Mouse (Mus musculus) limb, embryonic 13.5 days (tissue): ENCODE measurements around the gene Caly. TPM values are rescaled to one million over a fixed set of nuclear protein-coding genes. Genes with fewer than 3 reads are reported as not detected.

Source experiments
- ATAC-seq: fragments of 200-750 bp; cut with Nextera tagmentation; 2 replicates; pipeline ENCODE4 v1.8.0; 2017; ENCODE audit warnings: low read depth, moderate number of reproducible peaks, moderate TSS enrichment; ENCODE audit not compliant: low FRiP score
- H3K27ac ChIP-seq: fragments of 300-500 bp; sonication (generic); 2 replicates; pipeline ENCODE4 v1.5.1; 2015; ENCODE audit warnings: inconsistent platforms, mild to moderate bottlenecking, moderate library complexity
- H3K27me3 ChIP-seq: fragments of 300-500 bp; sonication (generic); 2 replicates; pipeline ENCODE4 v1.6.1; 2015; ENCODE audit warnings: mild to moderate bottlenecking, inconsistent platforms
- H3K36me3 ChIP-seq: fragments of 300-500 bp; sonication (generic); 2 replicates; pipeline ENCODE4 v1.6.1; 2015; ENCODE audit warnings: inconsistent platforms, mild to moderate bottlenecking, moderate library complexity
- H3K4me1 ChIP-seq: fragments of 300-500 bp; sonication (generic); 2 replicates; pipeline ENCODE4 v1.6.1; 2015; ENCODE audit warnings: inconsistent platforms
- H3K4me2 ChIP-seq: fragments of 300-500 bp; sonication (generic); replicated peaks from 2 replicates; pipeline ENCODE4 v1.6.1; 2015; ENCODE audit warnings: inconsistent platforms, mild to moderate bottlenecking, moderate library complexity
- H3K4me3 ChIP-seq: fragments of 300-500 bp; sonication (generic); 2 replicates; pipeline ENCODE4 v1.5.1; 2015; ENCODE audit warnings: moderate library complexity, mild to moderate bottlenecking, inconsistent platforms
- H3K9ac ChIP-seq: fragments of 300-500 bp; sonication (generic); 2 replicates; pipeline ENCODE4 v1.6.1; 2015; ENCODE audit warnings: mild to moderate bottlenecking, inconsistent platforms
- H3K9me3 ChIP-seq: fragments of 300-500 bp; sonication (generic); 2 replicates; pipeline ENCODE4 v1.6.1; 2016; ENCODE audit warnings: inconsistent platforms
- WGBS: fragments of 180-500 bp; shearing (Covaris S2); methylation state at CpG from one replicate; pipeline ENCODE4 v1.1.7; 2015; 5-methylcytosine and 5-hydroxymethylcytosine counted together
- polyA plus RNA-seq: library from polyadenylated mRNA; unstranded; fragments of >200 nt; fragmentation: Nextera tagmentation; extraction: Ambion mirVana; gene quantifications from 2 replicates; pipeline ENCODE4 v1.2.1, GENCODE M21; 2015

Caly gene
- polyA plus RNA-seq, 1 experiment from 2014 or later = 1.1 TPM

DNA sequence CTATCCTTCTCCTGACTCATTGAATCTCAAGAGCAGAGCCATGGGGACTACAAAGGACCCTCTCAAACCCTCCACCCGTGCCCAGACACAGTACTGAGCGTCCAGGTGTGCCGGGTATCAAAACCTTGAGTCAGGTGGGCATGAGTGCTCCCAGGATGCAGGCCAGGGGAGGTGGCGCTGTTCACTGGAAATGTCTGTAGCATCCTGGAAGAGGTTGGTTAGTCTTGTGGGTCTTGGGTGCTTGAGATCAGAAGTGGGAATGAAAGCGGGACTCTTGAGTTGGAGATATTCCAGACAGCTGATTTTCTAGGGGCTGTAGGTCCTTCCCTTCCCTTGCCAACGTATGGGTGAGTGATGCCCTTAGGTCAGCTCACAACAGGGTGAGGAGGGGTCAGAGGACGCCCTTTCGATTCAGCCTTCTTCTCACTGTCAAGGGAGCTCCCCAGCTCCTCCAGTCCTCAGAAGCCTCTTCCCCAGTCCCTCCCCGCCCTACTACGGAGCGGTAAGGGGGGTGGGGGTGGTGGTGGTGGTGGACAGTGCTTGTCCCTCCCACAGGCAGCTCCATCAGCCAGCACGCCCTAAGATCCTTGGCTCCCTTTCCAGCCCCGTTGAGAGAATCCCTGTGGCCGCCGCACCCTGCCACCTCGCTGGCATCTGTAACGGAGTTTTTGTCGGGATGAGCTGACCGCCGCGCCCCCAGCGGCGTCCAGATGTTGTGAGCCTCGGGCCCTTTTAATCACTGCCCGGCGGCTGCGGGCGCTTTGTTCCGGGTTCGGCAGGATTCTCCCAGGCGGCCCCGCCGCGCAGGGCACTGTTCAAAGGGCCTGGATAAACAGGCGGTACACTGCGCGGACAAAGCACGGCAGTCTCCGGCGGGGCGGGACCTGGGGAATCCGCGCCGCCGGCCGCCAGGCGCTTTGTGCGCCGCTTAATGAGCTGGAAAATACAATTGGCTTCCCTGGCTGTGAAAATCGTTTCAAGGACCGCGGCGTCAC lies 24.6 kb downstream of the Caly start:
- Histone ChIP-seq H3K27me3 (peaks cover 91% of the 10 kb centered on the region), H3K27ac (no peak overlapping the region), H3K4me2 (peak overlapping the region; percentile 89), H3K4me3 (peak overlapping the region; percentile 55), H3K9me3 (no peaks in the 10 kb centered on the region), H3K4me1 (peaks cover 30% of the 10 kb centered on the region), H3K9ac (peak overlapping the region; percentile 77), H3K36me3 (no peaks in the 10 kb centered on the region)
- WGBS = 3% methylated on average over 53 of the region's 53 CpGs
- peak; percentile 45; the same call in 1 of the 2 replicates for ATAC-seq

DNA sequence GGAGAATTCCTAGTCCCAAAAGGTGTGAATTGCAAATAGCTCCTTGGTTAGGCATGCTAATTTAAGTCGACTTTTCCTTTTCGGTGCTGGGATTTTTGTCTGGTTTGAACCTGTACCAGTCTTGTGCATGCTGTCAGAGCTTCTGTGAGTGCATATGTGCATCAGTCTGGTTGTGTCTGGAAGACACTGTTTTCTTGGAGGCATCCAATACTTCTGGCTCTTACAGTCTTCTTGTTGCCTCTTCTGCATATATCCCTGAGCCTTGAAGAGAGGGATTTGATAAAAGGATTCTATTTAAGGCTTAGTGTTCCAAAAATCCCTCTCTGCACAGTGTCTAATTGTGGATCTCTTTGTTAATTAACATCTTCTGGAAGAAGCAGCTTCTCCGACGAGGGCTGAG lies 28.2 kb downstream of the Caly start:
- Histone ChIP-seq H3K4me3 (no peak overlapping the region), H3K27me3 (peaks cover 91% of the 10 kb centered on the region), H3K9ac (no peak overlapping the region), H3K4me2 (no peak overlapping the region), H3K4me1 (peaks cover 20% of the 10 kb centered on the region), H3K9me3 (no peaks in the 10 kb centered on the region), H3K27ac (no peak overlapping the region), H3K36me3 (no peaks in the 10 kb centered on the region)
- 72% methylated on average over 4 of the region's 4 CpGs for WGBS
- no peak for ATAC-seq

DNA sequence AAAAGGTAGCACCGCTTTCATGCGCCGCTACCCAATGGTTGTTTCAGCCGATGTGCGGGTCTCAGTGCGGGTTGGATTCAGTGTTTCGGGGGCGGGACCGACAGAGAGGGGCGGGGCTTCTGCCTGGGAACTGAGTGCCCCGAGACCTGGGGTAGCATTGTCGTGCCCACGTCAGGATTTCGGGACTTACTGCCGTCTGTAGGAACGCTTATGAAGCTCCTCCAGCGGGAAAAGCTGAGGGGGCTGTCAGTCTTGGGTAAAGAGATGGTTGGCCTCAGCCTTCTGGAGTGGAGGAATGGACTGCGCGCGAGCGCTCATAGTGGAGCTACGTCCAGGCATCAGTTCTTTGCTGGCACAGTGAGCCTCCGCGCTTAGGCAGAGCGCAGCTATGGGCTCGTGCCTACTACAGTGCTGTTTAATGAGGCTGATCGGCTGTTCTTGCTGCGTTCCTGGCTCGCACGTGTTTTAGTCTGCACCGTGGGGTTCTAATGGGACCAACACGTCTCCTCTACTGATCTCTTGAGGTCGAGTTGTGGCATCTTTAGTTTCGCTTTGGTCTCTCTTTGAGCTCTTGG lies 33.1 kb downstream of the Caly start:
- Histone ChIP-seq H3K4me2 (peak overlapping the region; percentile 68), H3K9me3 (no peaks in the 10 kb centered on the region), H3K27me3 (peaks cover 98% of the 10 kb centered on the region), H3K27ac (no peak overlapping the region), H3K9ac (no peak overlapping the region), H3K4me1 (peaks cover 23% of the 10 kb centered on the region), H3K36me3 (no peaks in the 10 kb centered on the region), H3K4me3 (peak overlapping the region; percentile 41)
- ATAC-seq = peak; percentile 63
- under 1% methylated on average over 34 of the region's 34 CpGs for WGBS

GRCm38 (mm10) chr7:140048361-140049114 lies 33.8 kb downstream of the Caly start, which contains the start of gene Msx3:
Msx3 (minus strand) TSS chr7:140049089.
- peak within 1 kb of the TSS; percentile 41 for H3K4me3 ChIP-seq
- H3K36me3 ChIP-seq = no peaks in the 10 kb centered on the region
- H3K4me1 ChIP-seq = peaks cover 23% of the 10 kb centered on the region
- H3K4me2 ChIP-seq = peak within 1 kb of the TSS; percentile 68
- WGBS = under 1% methylated on average over 56 of the region's 56 CpGs
- ATAC-seq = peak; percentile 44
- H3K27ac ChIP-seq = no peak within 1 kb of the TSS
- H3K9me3 ChIP-seq = no peaks in the 10 kb centered on the region
- peaks cover 99% of the 10 kb centered on the region for H3K27me3 ChIP-seq
- H3K9ac ChIP-seq = 0 out of 2 replicates have a peak within 1 kb of the TSS, but pooled peaks have one; percentile 45

DNA sequence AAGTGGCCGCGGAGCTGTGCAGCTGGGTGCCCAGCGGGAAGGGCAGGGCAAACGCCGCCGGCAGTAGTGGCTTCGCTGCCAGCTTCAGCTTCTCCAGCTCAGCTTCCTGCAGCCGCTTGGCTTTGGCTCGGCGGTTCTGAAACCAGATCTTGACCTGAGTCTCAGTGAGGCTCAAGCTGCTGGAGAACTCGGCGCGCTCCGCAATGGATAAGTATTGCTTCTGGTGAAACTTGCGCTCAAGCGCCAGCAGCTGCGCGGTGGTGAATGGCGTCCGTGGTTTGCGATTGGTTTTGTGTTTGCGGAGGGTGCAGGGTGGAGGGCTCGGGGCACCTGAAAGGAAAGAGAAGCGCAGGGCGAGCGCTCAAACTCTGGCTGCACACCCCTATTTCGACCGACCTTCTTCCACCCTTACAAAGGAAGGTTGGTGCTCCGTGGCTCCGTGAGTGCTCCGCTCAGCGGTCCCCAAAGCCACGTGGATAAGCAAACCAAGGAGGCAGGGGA lies 34.5 kb downstream of the Caly start:
- under 1% methylated on average over 33 of the region's 33 CpGs for WGBS
- ATAC-seq = no peak
- H3K4me2 ChIP-seq = peak overlapping the region; percentile 68
- peaks cover 23% of the 10 kb centered on the region for H3K4me1 ChIP-seq
- no peaks in the 10 kb centered on the region for H3K36me3 ChIP-seq
- 0 out of 2 replicates have a peak overlapping the region, but pooled peaks have one; percentile 45 for H3K9ac ChIP-seq
- peaks cover 98% of the 10 kb centered on the region for H3K27me3 ChIP-seq
- H3K27ac ChIP-seq = no peak overlapping the region
- peak overlapping the region; percentile 41 for H3K4me3 ChIP-seq
- H3K9me3 ChIP-seq = no peaks in the 10 kb centered on the region

GRCm38 (mm10) chr7:140045546-140045945 lies 36.8 kb downstream of the Caly start:
- peaks cover 23% of the 10 kb centered on the region for H3K4me1 ChIP-seq
- 75% methylated on average over 4 of the region's 4 CpGs for WGBS
- H3K27ac ChIP-seq = no peak overlapping the region
- H3K9ac ChIP-seq = no peak overlapping the region
- H3K4me3 ChIP-seq = no peak overlapping the region
- no peaks in the 10 kb centered on the region for H3K9me3 ChIP-seq
- peaks cover 6% of the 10 kb centered on the region for H3K36me3 ChIP-seq
- no peak overlapping the region for H3K4me2 ChIP-seq
- H3K27me3 ChIP-seq = peaks cover 77% of the 10 kb centered on the region
- no peak for ATAC-seq

DNA sequence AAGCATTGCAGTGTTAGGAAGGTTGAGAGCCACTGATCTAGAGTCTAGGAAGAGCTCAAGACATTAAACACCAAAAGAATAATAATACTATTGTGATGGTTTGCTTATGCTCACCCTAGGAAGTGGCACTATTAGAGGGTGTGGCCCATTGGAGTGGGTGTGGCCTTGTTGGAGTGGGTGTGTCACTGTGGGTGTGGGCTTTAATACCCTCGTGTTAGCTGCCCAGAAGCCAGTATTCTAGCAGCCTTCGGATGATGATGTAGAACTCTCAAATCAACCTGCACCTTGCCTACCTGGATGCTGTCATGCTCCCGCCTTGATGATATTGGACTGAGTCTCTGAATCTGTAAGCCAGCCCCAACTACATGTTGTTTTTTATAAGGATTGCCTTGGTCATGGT lies 39.6 kb downstream of the Caly start:
- Histone ChIP-seq H3K4me1 (peaks cover 2% of the 10 kb centered on the region), H3K9me3 (no peaks in the 10 kb centered on the region), H3K27me3 (peaks cover 49% of the 10 kb centered on the region), H3K36me3 (peaks cover 20% of the 10 kb centered on the region), H3K9ac (no peak overlapping the region), H3K27ac (no peak overlapping the region), H3K4me3 (no peak overlapping the region), H3K4me2 (no peak overlapping the region)
- whole genome bisulfite sequencing = 54% methylated on average over 3 of the region's 3 CpGs
- ATAC-seq = no peak

DNA sequence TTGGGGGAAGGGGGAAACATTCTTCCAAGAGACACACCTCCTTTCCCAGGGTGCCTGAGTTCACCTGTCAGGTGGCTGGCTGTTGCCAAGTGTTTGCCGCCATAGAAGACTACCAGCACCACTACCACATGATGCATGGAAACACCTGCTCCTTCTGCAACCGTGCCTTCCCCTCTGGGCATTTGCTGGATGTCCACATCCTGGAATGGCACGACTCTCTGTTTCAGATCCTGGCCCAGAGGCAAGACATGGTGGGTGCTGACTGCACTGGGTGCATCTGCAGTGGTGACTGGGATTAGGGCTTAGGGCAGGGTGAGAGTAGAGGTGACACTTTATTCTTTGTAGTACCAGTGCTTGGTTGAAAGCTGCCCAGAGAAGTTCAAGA lies 45.2 kb downstream of the Caly start:
- H3K9ac ChIP-seq = peak overlapping the region; percentile 91
- H3K4me2 ChIP-seq = peak overlapping the region; percentile 87
- no peak for ATAC-seq
- H3K27me3 ChIP-seq = no peaks in the 10 kb centered on the region
- 51% methylated on average over 3 of the region's 3 CpGs for WGBS
- H3K4me1 ChIP-seq = peaks cover 21% of the 10 kb centered on the region
- no peaks in the 10 kb centered on the region for H3K9me3 ChIP-seq
- H3K27ac ChIP-seq = no peak overlapping the region
- peaks cover 38% of the 10 kb centered on the region for H3K36me3 ChIP-seq
- H3K4me3 ChIP-seq = peak overlapping the region; percentile 93

GRCm38 (mm10) chr7:140036281-140037170 lies 45.8 kb downstream of the Caly start, which contains the start of the genes Zfp511 and Tubgcp2:
Zfp511 (plus strand) TSS chr7:140036391.
Tubgcp2 (minus strand) TSS chr7:140036669.
- H3K27me3 ChIP-seq = no peaks in the 10 kb centered on the region
- peak within 1 kb of the TSS; percentile 91 for H3K9ac ChIP-seq
- H3K4me1 ChIP-seq = peaks cover 21% of the 10 kb centered on the region
- WGBS = 1% methylated on average over 69 of the region's 69 CpGs
- H3K27ac ChIP-seq = peak within 1 kb of the TSS; percentile 88
- H3K9me3 ChIP-seq = no peaks in the 10 kb centered on the region
- peak; percentile 96 for ATAC-seq
- peak within 1 kb of the TSS; percentile 93 for H3K4me3 ChIP-seq
- peak within 1 kb of the TSS; percentile 87 for H3K4me2 ChIP-seq
- H3K36me3 ChIP-seq = peaks cover 43% of the 10 kb centered on the region

- no peak for ATAC-seq
- Histone ChIP-seq H3K9me3 (no peaks in the 10 kb centered on the region), H3K36me3 (peaks cover 47% of the 10 kb centered on the region), H3K27ac (peak overlapping the region; percentile 75; the same call in 1 of the 2 replicates), H3K4me1 (peaks cover 21% of the 10 kb centered on the region), H3K9ac (peak overlapping the region; percentile 91), H3K4me2 (peak overlapping the region; percentile 87), H3K4me3 (peak overlapping the region; percentile 93), H3K27me3 (no peaks in the 10 kb centered on the region)
- WGBS = 15% methylated on average over 7 of the region's 7 CpGs
These were observed 46.9 kb downstream of the Caly start for GRCm38 (mm10) chr7:140035456-140035855.

GRCm38 (mm10) chr7:140033386-140033785 lies 49.0 kb downstream of the Caly start:
- Histone ChIP-seq H3K27me3 (no peaks in the 10 kb centered on the region), H3K36me3 (peaks cover 54% of the 10 kb centered on the region)
- no peak for ATAC-seq

More at GRCm38 (mm10) chr7:140033386-140033785, 49.0 kb downstream of the Caly start:
- Histone ChIP-seq H3K27ac (no peak overlapping the region), H3K4me2 (no peak overlapping the region), H3K4me1 (peaks cover 21% of the 10 kb centered on the region), H3K4me3 (no peak overlapping the region), H3K9ac (no peak overlapping the region), H3K9me3 (no peaks in the 10 kb centered on the region)
- WGBS = 97% methylated on average over 9 of the region's 9 CpGs
